21 mouse cellular contexts compared by ENCODE assay signal in the genomic region with DNA sequence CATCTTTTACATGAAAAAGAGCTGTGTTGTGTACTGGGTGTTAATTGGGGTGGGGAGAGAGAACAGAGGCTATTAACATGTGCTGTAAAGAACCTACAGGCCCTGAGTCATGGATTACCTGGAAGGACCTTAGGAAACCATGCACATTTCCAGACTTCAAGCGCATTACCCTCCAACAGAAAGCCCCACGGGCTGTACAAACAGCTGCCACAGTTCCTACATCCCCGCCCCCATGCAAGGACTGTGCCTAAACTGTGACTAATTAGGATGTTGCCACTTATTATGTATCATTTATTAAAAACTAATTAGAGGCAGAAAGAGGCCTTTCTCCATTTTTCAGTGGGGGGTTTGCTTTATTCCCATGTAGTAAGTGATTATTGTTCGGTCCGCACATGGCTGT.
DNase-seq lines count a peak whose midpoint lies in the region; ATAC-seq lines count a peak whose summit lies in the region.
"Had no signal": no experiment of that assay in that cellular context is flagged by ENCODE, and none has a peak within 500 bp of the region (broad histone marks: within the 10 kb centered on the region; RNA-seq: fewer than 3 reads in every experiment).

No protein-coding gene starts in this region.

- H3K27ac ChIP-seq in neural tube, embryonic 11.5 days (ENCODE audit: low read depth, low read length): no peak overlapping the region
- no peak overlapping the region for H3K27ac ChIP-seq in neural tube, embryonic 15.5 days (replicated peaks)
- peak overlapping the region; percentile 60 for H3K27ac ChIP-seq in hindbrain, embryonic 13.5 days
- peak overlapping the region; percentile 88 for H3K27ac ChIP-seq in neural tube, embryonic 13.5 days (replicated peaks)
- H3K27ac ChIP-seq: liver, embryonic 13.5 days had no signal

- H3K4me3 ChIP-seq in neural tube, embryonic 11.5 days (ENCODE audit: low read depth, low read length): no peak overlapping the region
- no peak overlapping the region for H3K4me3 ChIP-seq in neural tube, embryonic 15.5 days (replicated peaks)
- no peak overlapping the region for H3K4me3 ChIP-seq in hindbrain, embryonic 13.5 days
- no peak overlapping the region for H3K4me3 ChIP-seq in neural tube, embryonic 13.5 days
- H3K4me3 ChIP-seq: liver, embryonic 13.5 days had no signal

- H3K9me3 ChIP-seq in neural tube, embryonic 11.5 days (ENCODE audit: control insufficient read depth, low read length): no peaks in the 10 kb centered on the region
- H3K9me3 ChIP-seq in neural tube, embryonic 15.5 days (replicated peaks): no peaks in the 10 kb centered on the region
- H3K9me3 ChIP-seq in hindbrain, embryonic 13.5 days: no peaks in the 10 kb centered on the region
- no peaks in the 10 kb centered on the region for H3K9me3 ChIP-seq in neural tube, embryonic 13.5 days
- H3K9me3 ChIP-seq: liver, embryonic 13.5 days had no signal

- peak; percentile 31; the same call in 1 of the 2 replicates for ATAC-seq in neural tube, embryonic 11.5 days (ENCODE audit: insufficient read depth, low FRiP score, low TSS enrichment)
- no peak for ATAC-seq in neural tube, embryonic 15.5 days (ENCODE audit: low FRiP score)
- ATAC-seq in hindbrain, embryonic 13.5 days (ENCODE audit: low FRiP score): no peak
- 0 out of 2 replicates have a peak, but pooled peaks have one; percentile 24 for ATAC-seq in neural tube, embryonic 13.5 days (ENCODE audit: low read depth)
- ATAC-seq: activated CD4-positive, CD25-positive, alpha-beta regulatory T cell, adult 4 months had no signal

- H3K27me3 ChIP-seq in neural tube, embryonic 11.5 days (ENCODE audit: control insufficient read depth, insufficient read depth, low read length): no peaks in the 10 kb centered on the region
- H3K27me3 ChIP-seq in neural tube, embryonic 15.5 days (replicated peaks): no peaks in the 10 kb centered on the region
- H3K27me3 ChIP-seq in hindbrain, embryonic 13.5 days: no peaks in the 10 kb centered on the region
- H3K27me3 ChIP-seq in neural tube, embryonic 13.5 days: no peaks in the 10 kb centered on the region
- H3K27me3 ChIP-seq: liver, embryonic 13.5 days had no signal

- intact Hi-C loops in heart, postnatal 10 days (cut with DNase I): no loop called here

- H3K36me3 ChIP-seq in neural tube, embryonic 11.5 days (ENCODE audit: control insufficient read depth, insufficient read depth, low read length): no peaks in the 10 kb centered on the region
- no peaks in the 10 kb centered on the region for H3K36me3 ChIP-seq in neural tube, embryonic 15.5 days
- H3K36me3 ChIP-seq in hindbrain, embryonic 13.5 days: no peaks in the 10 kb centered on the region
- H3K36me3 ChIP-seq in neural tube, embryonic 13.5 days: no peaks in the 10 kb centered on the region
- H3K36me3 ChIP-seq: G1E; liver, embryonic 13.5 days had no signal

- no peak overlapping the region for H3K4me2 ChIP-seq in neural tube, embryonic 11.5 days (ENCODE audit: low read depth)
- H3K4me2 ChIP-seq in neural tube, embryonic 15.5 days: no peak overlapping the region
- no peak overlapping the region for H3K4me2 ChIP-seq in hindbrain, embryonic 13.5 days
- no peak overlapping the region for H3K4me2 ChIP-seq in neural tube, embryonic 13.5 days
- H3K4me2 ChIP-seq: liver, embryonic 13.5 days; lung, embryonic 14.5 days had no signal

- H3K9ac ChIP-seq in neural tube, embryonic 11.5 days (ENCODE audit: low read length): no peak overlapping the region
- H3K9ac ChIP-seq in neural tube, embryonic 15.5 days (replicated peaks): no peak overlapping the region
- H3K9ac ChIP-seq in hindbrain, embryonic 13.5 days: no peak overlapping the region
- no peak overlapping the region for H3K9ac ChIP-seq in neural tube, embryonic 13.5 days
- H3K9ac ChIP-seq: liver, embryonic 13.5 days; lung, embryonic 14.5 days had no signal

- 65% methylated on average over 5 of the region's 5 CpGs for WGBS in neural tube, embryonic 11.5 days
- 35% methylated on average over 5 of the region's 5 CpGs for WGBS in neural tube, embryonic 15.5 days
- 31% methylated on average over 5 of the region's 5 CpGs for WGBS in hindbrain, embryonic 13.5 days
- WGBS in neural tube, embryonic 13.5 days: 27% methylated on average over 5 of the region's 5 CpGs

- 0 out of 2 replicates have a peak, but pooled peaks cover 4% of the 10 kb centered on the region for H3K4me1 ChIP-seq in neural tube, embryonic 11.5 days (ENCODE audit: control insufficient read depth, insufficient read depth, low read length)
- peaks cover 14% of the 10 kb centered on the region for H3K4me1 ChIP-seq in neural tube, embryonic 15.5 days
- peaks cover 37% of the 10 kb centered on the region for H3K4me1 ChIP-seq in hindbrain, embryonic 13.5 days (replicated peaks)
- H3K4me1 ChIP-seq in neural tube, embryonic 13.5 days (replicated peaks): peaks cover 45% of the 10 kb centered on the region
- H3K4me1 ChIP-seq: liver, embryonic 13.5 days had no signal

- peak; percentile 22 for DNase-seq in heart, adult 11 months
- DNase-seq in heart, postnatal 10 days: no peak
- DNase-seq in neural tube, embryonic 11.5 days (ENCODE audit: low spot score): peak; percentile 28
- DNase-seq in gastrocnemius, adult 18-20 months (ENCODE audit: low spot score): no peak
- DNase-seq in cerebellum, adult 9-11 months: no peak
- DNase-seq: adrenal gland, postnatal 14 days; cerebellum, adult 11-12 months; cerebellum, postnatal 25 days; embryo, embryonic 11 days; gastrocnemius, postnatal 36 days; kidney, adult 2 months; kidney, postnatal 14 days; left cerebral cortex, postnatal 4 days; liver, embryonic 13.5 days; lung, embryonic 14.5 days; lung, postnatal 4 days had no signal

Comparison
In these comparisons a context has a peak if more than half of its experiments do, and no peak if none do; other contexts are left out.
1. DNase-seq: peak in heart, adult 11 months (single experiment) and neural tube, embryonic 11.5 days (single experiment); none in heart, postnatal 10 days (0 of 2), gastrocnemius, adult 18-20 months (single experiment) and cerebellum, adult 9-11 months (single experiment).
2. ATAC-seq: peak in neural tube, embryonic 11.5 days (single experiment) and neural tube, embryonic 13.5 days (single experiment); none in neural tube, embryonic 15.5 days (single experiment) and hindbrain, embryonic 13.5 days (single experiment).
3. H3K27ac ChIP-seq: peak in hindbrain, embryonic 13.5 days (single experiment) and neural tube, embryonic 13.5 days (single experiment); none in neural tube, embryonic 11.5 days (single experiment) and neural tube, embryonic 15.5 days (single experiment).